Mouse (Mus musculus) layer of hippocampus, adult 9-10 months (tissue): ENCODE measurements around the gene Gfy.
A peak's percentile ranks its signal among the peaks of the same experiment; 100 is the strongest.

Source experiments
- DNase-seq: peaks from one replicate; pipeline ENCODE4 v3.0.0; 2022; ENCODE audit warnings: low spot score

Gene Gfy

GRCm38 (mm10) chr7:45179469-45179868, at the start of gene Gfy:
Gene Gfy, minus strand, starts transcription at chr7:45179569.
- no peak for DNase-seq

GRCm38 (mm10) chr7:45229046-45229445, 49.7 kb upstream of the Gfy start:
- DNase-seq, result no peak

GRCm38 (mm10) chr7:45228548-45228947, 49.2 kb upstream of the Gfy start:
- DNase-seq, result no peak

GRCm38 (mm10) chr7:45226421-45226820, 47.1 kb upstream of the Gfy start:
- DNase-seq, result no peak

- no peak for DNase-seq
These were observed 45.5 kb upstream of the Gfy start for GRCm38 (mm10) chr7:45224826-45225225.

GRCm38 (mm10) chr7:45221680-45222079, 42.3 kb upstream of the Gfy start:
- DNase-seq, result no peak

- DNase-seq, result no peak
These were observed 37.2 kb upstream of the Gfy start for GRCm38 (mm10) chr7:45216442-45217183.

GRCm38 (mm10) chr7:45215673-45216441, 36.5 kb upstream of the Gfy start, which contains the start of gene Tead2:
Gene Tead2, plus strand, starts transcription at chr7:45215753.
- no peak for DNase-seq

- DNase-seq, result no peak
These were observed 34.3 kb upstream of the Gfy start for GRCm38 (mm10) chr7:45213708-45214107.

- DNase-seq, result no peak
These were observed 33.0 kb upstream of the Gfy start for GRCm38 (mm10) chr7:45212356-45212755.

- no peak for DNase-seq
These were observed 32.5 kb upstream of the Gfy start, which contains the start of gene Dkkl1 for GRCm38 (mm10) chr7:45211851-45212251. Gene Dkkl1, minus strand, starts transcription at chr7:45212147.

- no peak for DNase-seq
These were observed 31.7 kb upstream of the Gfy start for GRCm38 (mm10) chr7:45211070-45211469.

- no peak for DNase-seq
These were observed 28.9 kb upstream of the Gfy start for GRCm38 (mm10) chr7:45208260-45208659.

GRCm38 (mm10) chr7:45204380-45205143, 25.2 kb upstream of the Gfy start, which contains the start of gene Ccdc155:
Gene Ccdc155, minus strand, starts transcription at chr7:45204892.
- peak; percentile 79 for DNase-seq

GRCm38 (mm10) chr7:45202654-45203053, 23.3 kb upstream of the Gfy start:
- DNase-seq, result no peak

- DNase-seq, result no peak
These were observed 19.6 kb upstream of the Gfy start for GRCm38 (mm10) chr7:45198961-45199360.

GRCm38 (mm10) chr7:45198435-45198834, 19.1 kb upstream of the Gfy start:
- DNase-seq, result peak; percentile 47

- no peak for DNase-seq
These were observed 17.6 kb upstream of the Gfy start for GRCm38 (mm10) chr7:45196994-45197393.

- DNase-seq, result no peak
These were observed 16.8 kb upstream of the Gfy start for GRCm38 (mm10) chr7:45196176-45196535.

- DNase-seq, result no peak
These were observed 16.2 kb upstream of the Gfy start for GRCm38 (mm10) chr7:45195341-45196175.
